Mouse (Mus musculus) gastrocnemius, postnatal 4 days (tissue): ENCODE results near the gene Chmp4b. TPM values are rescaled to one million over a fixed set of nuclear protein-coding genes. Genes with fewer than 3 reads are reported as not detected.

Source experiments
- DNase-seq, 2 experiments: peaks; one replicate each; pipeline ENCODE4 v3.0.0; 2021 to 2022; ENCODE audit warnings: low spot score in 2 of 2, mixed read lengths in 2 of 2
- total RNA-seq, 2 experiments: library from RNA; stranded (reverse); gene quantifications; 2 replicates each; pipeline ENCODE4 v1.2.3; 2021

Gene Chmp4b
- total RNA-seq, 2 experiments from 2014 or later, result 116 to 126 TPM

DNA sequence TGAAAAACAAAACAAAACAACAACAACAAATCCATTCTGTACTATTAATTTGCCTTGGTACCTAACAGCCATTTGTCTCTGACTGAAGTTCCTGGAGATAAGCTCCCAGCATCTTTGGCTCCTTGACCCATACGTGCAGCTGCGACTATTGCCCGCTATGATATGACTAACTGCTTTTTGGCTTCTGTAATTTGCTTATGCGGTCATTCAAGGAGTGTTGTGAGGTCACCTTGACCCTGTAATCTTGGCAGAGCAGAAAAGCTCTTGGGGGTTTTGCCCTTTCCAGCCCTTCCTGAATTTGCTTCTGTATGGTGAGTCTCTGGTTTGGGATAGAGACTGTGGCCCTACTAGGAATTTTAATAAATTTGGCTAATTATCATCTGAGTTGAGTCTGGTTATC is 65.1 kb downstream of the Chmp4b start:
- no peak for DNase-seq

DNA sequence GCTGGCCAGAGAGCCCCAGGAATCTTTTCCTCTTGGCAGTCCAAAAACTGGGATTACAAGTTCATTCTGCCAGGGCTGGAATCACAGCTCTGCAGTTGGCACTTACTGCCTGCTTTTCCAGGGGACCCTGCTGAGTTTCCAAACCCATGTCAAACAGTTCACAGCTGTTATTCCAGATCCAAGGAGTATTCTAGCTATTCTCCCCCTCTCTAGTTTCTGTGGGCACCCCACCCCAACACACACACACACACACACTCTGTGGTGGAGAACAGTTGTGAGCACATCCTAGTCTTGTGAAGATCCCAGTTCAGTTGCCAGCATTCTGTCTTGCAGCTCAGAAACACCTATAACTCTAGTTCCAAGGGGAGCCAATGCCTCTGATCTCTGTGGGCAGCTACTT is 65.6 kb downstream of the Chmp4b start:
- no peak for DNase-seq

- DNase-seq, result no peak
These were observed 67.5 kb downstream of the Chmp4b start for GRCm38 (mm10) chr2:154718855-154719556.

DNA sequence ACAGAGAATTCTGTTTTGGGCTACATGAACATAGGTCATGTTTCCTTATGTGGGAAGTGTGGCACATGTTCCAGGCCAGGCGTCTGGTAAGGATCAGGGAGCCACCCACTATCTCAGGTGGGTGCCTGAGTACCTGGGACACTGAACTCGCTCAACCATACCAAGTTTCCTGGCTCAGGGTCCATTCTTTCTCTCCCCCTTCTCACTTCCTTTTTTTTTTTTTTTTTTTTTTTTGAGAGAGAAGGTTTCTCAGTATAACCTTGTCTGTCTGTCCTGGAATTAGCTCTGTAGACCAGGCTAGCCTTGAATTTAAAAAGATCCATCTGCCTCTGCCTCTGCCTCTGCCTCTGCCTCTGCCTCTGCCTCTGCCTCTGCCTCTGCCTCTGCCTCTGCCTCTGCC is 68.8 kb downstream of the Chmp4b start:
- no peak for DNase-seq

- no peak for DNase-seq
These were observed 72.0 kb downstream of the Chmp4b start for GRCm38 (mm10) chr2:154723473-154723872.

DNA sequence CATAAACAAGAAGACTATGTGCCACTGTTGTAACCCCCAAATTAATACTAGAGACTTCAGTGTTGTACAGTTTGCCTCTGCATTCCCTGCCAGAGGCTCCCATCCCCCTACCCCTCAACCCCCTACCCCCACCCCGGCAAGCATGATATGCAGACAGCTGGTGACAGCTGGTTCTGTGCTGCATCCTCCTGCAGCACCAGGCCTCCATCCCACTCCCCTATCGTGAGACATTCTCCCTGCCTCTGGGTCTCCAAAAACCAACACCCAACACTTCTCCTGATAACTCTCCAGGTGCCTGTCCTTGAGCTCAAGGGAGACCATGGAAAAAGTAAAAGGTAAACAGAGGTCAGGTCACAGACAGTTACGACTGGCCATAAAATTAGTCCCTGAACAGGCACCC is 78.2 kb downstream of the Chmp4b start:
- no peak for DNase-seq

DNA sequence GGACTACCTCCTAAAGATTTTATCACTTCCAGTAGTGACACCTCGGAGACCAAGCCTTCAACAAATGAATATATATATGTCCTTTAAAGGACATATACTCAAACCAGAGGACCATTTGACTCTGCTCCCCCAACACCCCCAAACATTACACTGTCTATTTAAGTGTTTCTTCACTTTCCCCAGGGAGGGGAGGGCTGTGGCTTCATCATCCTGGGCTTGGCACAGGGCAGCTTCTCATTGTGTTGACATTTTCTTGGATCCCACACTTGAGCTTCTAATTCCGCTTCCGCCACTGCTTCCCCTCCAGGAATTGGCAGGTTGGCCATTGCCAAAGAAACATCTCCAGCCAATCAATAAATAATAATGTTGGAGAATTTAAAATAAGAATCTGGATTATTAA is 79.3 kb downstream of the Chmp4b start:
- DNase-seq, result no peak

- DNase-seq, result no peak
These were observed 80.4 kb downstream of the Chmp4b start for GRCm38 (mm10) chr2:154731916-154732315.

GRCm38 (mm10) chr2:154732503-154733141 is 81.1 kb downstream of the Chmp4b start:
- no peak for DNase-seq

GRCm38 (mm10) chr2:154734977-154735376 is 83.5 kb downstream of the Chmp4b start:
- DNase-seq, result no peak

GRCm38 (mm10) chr2:154735416-154735815 is 83.9 kb downstream of the Chmp4b start:
- DNase-seq, result no peak

- DNase-seq, result no peak
These were observed 84.5 kb downstream of the Chmp4b start for GRCm38 (mm10) chr2:154735986-154736385.

DNA sequence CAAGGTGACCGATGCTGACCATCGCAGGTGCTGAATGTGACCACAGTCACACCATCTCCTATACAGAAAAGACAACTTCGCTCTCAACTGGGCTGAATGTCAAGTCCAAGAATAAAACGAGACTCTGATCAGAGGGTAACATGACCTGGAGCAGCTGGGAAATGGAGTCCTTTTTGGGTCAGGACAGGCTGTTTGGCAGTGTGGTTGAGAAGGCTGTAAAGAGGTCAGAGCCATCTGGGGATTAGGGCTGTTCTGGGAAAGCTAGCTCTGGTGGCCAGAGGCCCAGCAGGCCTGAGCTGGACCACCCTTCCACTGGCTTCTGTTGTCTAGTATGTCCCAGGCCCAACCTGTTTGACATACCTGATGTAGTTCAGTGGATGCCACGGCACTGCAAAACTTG is 87.1 kb downstream of the Chmp4b start:
- DNase-seq, result no peak

- no peak for DNase-seq
These were observed 91.7 kb downstream of the Chmp4b start for GRCm38 (mm10) chr2:154742911-154743819.

DNA sequence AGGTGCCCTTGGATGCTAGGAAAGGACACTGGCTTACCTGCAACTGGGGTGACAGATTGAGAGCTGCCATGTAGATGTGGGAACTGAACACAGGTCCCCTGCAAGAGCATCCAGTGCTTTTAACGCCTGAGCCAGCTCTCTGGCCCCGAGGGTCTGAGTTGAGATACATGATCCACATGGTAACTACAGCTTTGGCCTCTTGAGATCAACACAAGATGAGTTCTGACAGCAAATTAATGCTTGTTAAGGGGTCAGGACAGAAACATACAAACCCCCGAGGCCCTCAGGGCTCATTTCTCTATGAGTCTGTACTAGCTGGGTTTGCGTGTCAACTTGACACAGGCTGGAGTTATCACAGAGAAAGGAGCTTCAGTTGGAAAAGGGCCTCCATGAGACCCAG is 92.4 kb downstream of the Chmp4b start:
- DNase-seq, result no peak

Other genes starting within 250 kb of the Chmp4b start
- gene Snta1, start 243.6 kb upstream of the Chmp4b start, total RNA-seq, result 100 to 1,000 TPM in 1 of 2 experiments, 10 to 100 TPM in 1; 96.6 to 121 TPM
- gene Cbfa2t2, start 215.2 kb upstream of the Chmp4b start, total RNA-seq, result 10 to 100 TPM; 37.2 to 38.2 TPM
- under 1 TPM; 0.44 to 0.80 TPM for gene 1700003F12Rik, start 104.6 kb upstream of the Chmp4b start, total RNA-seq
- gene Actl10, start 99.9 kb upstream of the Chmp4b start, total RNA-seq, result under 1 TPM; 0.25 to 0.29 TPM
- gene Necab3, start 92.8 kb upstream of the Chmp4b start, total RNA-seq, result 1 to 10 TPM; 1.8 to 2.1 TPM
- 10 to 100 TPM; 16.6 TPM for gene E2f1, start 81.8 kb upstream of the Chmp4b start, total RNA-seq
- gene Pxmp4, start 48.0 kb upstream of the Chmp4b start, total RNA-seq, result 10 to 100 TPM; 15.7 to 20.9 TPM
- gene Zfp341, start 38.4 kb upstream of the Chmp4b start, total RNA-seq, result 1 to 10 TPM; 2.5 to 2.6 TPM
- under 1 TPM; 0.60 to 0.83 TPM for gene 4930519P11Rik, start 38.3 kb upstream of the Chmp4b start, total RNA-seq
- not detected for gene Gm14214, start 118.3 kb downstream of the Chmp4b start, total RNA-seq
- 100 to 1,000 TPM; 188 to 189 TPM for gene Raly, start 139.4 kb downstream of the Chmp4b start, total RNA-seq
- gene a, start 139.7 kb downstream of the Chmp4b start, total RNA-seq, result not detected
- 100 to 1,000 TPM in 1 of 2 experiments, 10 to 100 TPM in 1; 93.3 to 108 TPM for gene Eif2s2, start 241.2 kb downstream of the Chmp4b start, total RNA-seq